Mouse (Mus musculus): ENCODE data around the gene Ift122.
"Not testable (repeated sequence)": the region's sequence is repeated elsewhere in the genome, so short reads cannot be mapped to it uniquely, and the experiment has no call there.

The Ift122 gene

DNA sequence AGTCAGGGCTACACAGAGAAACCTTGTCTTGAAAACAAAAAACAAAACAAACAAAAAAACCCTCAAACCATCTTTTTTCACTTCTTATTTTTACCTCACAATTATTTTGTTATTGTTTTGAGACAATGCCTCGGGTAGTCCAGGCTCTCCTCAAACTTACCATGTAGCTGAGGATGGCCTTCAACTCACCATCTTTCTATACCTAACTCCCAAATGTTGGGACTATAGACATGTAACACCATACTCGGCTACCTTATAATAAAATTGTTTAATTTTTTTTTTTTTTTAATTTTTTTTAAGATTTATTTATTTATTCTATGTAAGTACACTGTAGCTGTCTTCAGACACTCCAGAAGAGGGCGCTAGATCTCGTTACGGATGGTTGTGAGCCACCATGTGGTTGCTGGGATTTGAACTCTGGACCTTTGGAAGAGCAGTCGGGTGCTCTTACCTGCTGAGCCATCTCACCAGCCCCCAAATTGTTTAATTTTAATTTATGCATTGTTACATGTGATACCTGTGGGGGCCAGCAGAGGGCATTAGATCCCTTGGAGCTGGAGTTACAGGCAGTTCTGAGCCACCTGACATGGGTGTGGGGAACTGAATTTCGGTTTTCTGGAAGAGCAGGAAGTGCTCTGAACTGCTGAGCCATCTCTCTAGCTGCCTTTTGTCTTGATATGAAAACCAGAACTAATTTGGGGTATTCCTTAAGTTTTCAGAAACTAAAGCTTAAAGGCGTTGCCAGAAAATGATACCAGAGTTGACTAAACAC lies 6.4 kb upstream of the Ift122 start:
- DNase-seq: peak; percentile 70

- DNase-seq: no peak
Observed at GRCm38 (mm10) chr6:115848598-115849304, 4.5 kb upstream of the Ift122 start.

DNA sequence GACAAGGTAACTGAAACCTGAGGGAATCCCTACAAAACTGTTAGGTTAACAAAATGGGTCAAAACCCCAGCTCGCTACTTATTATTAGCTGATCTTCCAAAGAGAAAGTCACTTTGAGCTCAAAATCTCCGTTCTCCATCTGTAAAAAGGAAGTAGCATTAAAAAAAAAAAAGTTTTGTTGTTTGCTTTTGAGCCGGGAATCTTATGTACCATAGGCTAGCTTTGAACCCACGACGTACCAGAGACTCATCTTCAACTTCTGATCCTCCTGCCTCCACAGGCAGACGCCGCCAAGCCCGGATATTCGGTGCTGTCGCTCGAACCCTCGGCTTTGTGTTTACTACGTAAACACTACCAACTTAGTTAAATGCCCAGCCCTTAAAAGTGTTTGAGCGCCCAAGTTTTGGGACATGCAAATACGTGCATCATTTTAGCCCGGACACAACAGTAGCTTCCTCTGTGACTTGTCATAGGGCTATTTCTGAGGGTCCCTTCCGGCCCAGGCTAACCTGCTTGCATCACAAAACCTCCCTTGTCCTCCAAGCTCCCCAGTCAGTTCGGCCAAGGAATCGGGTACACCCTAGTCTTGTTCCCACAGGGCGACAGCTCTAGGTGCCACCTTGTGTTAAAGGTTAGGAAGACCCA lies 702 bp upstream of the Ift122 start:
- DNase-seq: no peak

DNA sequence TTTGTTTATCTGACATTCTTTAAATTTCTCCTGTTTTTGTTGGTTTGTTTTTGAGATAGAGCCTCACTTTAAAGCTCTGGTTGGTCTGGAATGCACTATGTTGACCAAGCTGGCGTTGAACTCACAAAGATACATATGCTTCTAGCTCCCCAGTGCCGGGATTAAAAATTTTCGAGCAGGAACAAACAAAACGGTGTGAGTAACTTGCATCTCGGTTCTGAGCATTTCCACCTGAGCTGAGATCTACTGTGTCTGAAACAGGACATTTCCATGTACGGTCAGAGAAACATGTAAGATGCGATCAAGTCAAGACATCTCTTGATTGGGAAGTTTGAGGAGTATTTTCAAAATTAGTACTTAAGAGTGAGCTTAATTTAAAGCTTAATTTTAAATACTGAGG lies 715 bp downstream of the Ift122 start:
- no peak for DNase-seq

GRCm38 (mm10) chr6:115854432-115854831 lies 1.2 kb downstream of the Ift122 start:
- DNase-seq: no peak

GRCm38 (mm10) chr6:115855733-115856360 lies 2.6 kb downstream of the Ift122 start:
- DNase-seq: no peak

DNA sequence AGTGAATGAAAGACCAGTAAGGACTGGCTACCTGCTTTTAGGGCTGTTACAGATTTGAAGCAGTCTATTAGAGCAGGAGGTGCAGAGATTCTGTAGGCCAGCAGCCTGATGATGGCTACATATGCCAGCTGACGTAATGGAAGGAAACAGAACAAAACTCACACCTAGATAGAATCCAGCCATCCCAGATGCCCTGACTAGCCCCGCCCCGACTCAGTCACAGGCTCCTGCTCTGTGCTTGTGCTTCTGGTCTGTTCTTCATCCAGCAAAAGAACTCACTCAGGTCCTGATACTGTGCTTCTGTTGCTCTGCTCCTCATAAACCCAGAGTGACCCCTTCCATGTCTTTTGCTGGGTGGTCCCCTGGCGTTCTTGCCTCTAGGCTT lies 3.1 kb downstream of the Ift122 start:
- DNase-seq: no peak

DNA sequence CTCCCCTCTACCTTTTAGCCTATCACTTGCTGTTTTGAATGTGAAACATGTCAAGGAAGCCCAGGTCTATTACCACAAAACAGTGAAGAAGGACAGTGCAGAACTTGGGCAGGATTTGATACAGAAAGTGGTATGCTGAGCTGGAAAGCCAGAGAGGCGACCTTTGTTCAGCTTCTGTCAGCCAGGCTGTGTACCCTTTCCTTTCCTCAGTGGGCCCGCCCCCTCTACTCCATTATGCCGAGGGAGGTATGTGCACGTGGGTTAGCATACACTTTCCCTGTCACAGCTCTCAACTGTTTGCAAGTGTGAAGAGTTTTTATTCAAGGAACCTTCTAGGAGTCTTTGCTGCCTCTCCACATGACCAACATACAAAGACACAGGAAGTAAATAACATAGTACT lies 6.0 kb downstream of the Ift122 start:
- no peak for DNase-seq

GRCm38 (mm10) chr6:115860027-115860556 lies 6.8 kb downstream of the Ift122 start:
- DNase-seq: no peak

DNA sequence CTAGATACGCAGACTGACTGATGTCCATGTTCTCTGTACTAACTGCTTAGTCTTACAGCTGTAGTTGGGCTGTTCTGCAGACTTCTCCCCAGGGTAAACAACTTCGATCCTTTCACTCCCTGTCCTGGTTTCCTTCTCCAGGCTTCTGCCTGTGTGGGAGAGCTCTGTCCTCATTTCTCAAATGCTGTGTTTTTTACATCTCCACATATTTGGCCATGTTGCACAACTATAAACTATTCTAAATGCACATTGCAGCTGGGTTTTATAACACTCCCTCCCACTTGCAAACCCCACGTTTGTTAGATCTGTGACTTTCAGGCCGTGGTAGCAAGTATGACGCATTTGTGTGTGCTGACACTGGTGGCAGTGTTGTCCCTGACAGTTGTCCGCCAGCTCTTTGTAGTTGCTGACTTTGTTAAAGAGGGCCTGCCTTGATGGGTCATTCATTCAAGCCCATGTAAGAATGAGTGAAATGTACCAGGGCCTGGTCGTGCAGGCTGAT lies 10.1 kb downstream of the Ift122 start:
- DNase-seq: no peak

GRCm38 (mm10) chr6:115865246-115865645 lies 12.0 kb downstream of the Ift122 start:
- no peak for DNase-seq

- not testable (repeated sequence) for DNase-seq
Observed at GRCm38 (mm10) chr6:115867157-115867556, 13.9 kb downstream of the Ift122 start.

GRCm38 (mm10) chr6:115871318-115871717 lies 18.0 kb downstream of the Ift122 start:
- DNase-seq: not testable (repeated sequence)

DNA sequence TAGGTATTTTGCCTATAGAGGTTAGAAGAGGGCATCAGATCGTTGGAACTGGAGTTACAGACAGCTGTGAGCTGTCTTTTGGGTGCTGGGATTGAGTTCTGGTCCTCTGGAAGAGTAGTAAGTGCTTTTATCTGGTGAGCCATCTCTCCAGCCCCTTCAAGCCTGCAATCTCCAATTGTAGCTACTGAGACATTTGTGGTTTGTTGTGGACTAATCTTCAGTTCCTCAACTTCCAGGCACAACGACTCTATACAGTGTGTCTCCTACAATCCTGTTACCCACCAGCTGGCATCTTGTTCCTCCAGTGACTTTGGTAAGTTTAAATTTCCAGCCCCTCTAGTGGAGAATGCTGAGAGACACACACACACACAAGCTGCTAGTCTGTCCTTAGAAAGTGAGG lies 24.0 kb downstream of the Ift122 start:
- DNase-seq: no peak

- DNase-seq: no peak
Observed at GRCm38 (mm10) chr6:115878694-115879093, 25.4 kb downstream of the Ift122 start.

GRCm38 (mm10) chr6:115879736-115880135 lies 26.5 kb downstream of the Ift122 start:
- DNase-seq: no peak

DNA sequence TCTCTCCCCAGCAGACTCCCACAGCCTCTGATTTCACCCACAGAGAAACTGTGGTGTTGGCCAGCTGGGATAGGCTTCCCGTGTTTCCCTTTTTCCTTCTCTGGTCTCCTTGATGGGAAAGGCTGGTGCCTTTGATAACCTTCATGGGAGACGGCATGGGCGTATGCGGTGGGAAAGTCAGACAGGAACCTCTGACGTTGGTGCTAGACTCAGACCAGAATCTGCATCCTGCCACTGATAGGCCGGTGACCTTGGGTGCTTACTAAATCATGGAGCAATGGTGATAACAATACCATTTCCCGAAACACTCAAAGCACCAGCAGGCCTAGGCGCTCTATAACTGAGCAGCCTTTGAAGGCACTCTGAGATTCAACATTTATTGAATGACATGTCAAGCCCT lies 27.5 kb downstream of the Ift122 start:
- no peak for DNase-seq

DNA sequence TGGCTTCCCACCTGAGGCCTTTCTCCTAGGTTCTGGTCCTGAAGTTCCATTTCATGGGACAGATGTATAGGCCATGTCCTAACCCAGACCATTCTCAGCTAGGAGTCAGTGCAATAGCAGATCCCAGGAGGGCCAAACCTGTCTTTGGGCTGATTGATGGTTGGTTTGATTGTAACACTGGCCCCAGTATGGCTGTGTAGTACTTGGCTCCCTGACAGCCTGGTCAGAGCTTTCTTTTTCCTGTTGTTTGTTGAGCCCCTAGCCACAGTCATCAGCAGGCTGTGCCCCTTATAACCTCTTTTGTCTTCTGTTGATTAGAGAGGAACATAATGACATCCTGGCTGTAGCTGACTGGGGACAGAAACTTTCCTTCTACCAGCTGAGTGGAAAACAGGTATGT lies 30.7 kb downstream of the Ift122 start:
- DNase-seq: no peak

- no peak for DNase-seq
Observed at GRCm38 (mm10) chr6:115886894-115887293, 33.6 kb downstream of the Ift122 start.

DNA sequence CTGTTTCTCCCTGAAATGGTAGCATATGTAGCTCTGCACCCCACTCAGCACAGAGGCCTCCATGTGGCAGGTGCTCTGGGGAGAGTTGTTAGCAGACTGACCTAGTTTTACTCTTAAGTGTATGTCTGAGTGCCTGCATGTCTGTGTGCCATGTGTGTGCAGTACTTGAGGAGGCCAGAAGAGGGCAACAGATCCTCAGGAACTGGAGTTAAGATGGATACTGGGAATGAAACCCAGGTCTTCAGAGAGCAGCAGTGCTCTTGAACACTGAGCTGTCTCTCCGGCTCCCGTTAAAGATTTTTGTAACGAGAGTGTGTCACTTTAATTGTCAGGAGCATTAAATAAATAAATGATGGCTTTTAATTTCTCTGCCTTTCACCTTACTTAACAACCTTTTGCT lies 35.0 kb downstream of the Ift122 start:
- peak; percentile 46 for DNase-seq

- DNase-seq: no peak
Observed at GRCm38 (mm10) chr6:115890601-115891000, 37.3 kb downstream of the Ift122 start.

DNA sequence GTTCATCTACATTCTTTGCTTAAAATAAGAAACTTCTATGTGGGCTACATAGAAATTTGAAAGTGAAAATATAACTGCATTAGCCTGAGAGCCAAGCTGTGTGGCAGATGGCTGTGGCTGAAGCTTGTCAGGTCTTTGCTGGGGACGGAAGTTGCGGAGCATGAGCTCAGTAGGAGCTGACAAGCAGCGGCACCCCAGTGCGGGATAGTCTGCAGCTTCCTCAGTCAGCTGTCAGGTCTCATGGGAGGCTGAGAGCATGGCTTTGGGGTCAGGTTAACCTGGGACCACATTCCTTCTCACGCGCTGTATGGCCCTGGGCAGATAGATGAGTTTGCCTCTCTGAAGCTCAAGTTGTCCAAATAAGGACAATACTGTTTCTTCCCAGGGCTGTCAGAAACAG lies 37.8 kb downstream of the Ift122 start:
- peak; percentile 53 for DNase-seq

DNA sequence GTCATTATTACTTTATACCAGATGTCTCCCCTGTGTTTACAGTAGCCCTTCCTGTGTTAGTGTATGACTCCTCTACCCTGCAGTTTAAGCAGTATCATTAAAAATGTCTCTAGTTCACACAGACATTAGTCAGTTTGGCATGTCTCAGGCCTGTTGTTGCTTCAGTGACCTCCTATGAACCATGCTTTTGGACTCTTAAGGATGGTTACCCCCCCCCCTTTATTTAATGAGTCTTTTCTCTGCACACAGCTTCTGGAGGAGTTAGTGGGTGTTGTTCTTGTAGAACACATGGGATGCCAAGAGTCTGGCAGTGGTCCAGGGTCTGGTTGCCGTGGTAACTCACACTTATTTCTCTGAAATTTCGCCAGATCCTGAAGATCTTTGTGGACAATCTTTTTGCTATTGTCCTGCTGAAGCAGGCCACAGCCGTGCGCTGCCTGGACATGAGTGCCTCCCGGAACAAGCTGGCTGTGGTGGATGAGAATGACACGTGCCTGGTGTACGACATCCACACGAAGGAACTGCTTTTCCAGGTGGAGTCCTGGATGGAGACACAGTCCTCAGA lies 38.3 kb downstream of the Ift122 start:
- peak; percentile 94 for DNase-seq
